Mouse (Mus musculus) erythroid progenitor cell, adult 5-6 weeks (primary cell): ENCODE data around the gene Unc45a. TPM values are rescaled to one million over a fixed set of nuclear protein-coding genes. Genes with fewer than 3 reads are reported as not detected.
A peak's percentile ranks its signal among the peaks of the same experiment; 100 is the strongest.

ENCODE experiments used
- ATAC-seq: replicated peaks from 2 replicates; pipeline ENCODE4 v1.8.0; 2016; ENCODE audit warnings: moderate number of reproducible peaks, mild to moderate bottlenecking, moderate TSS enrichment, inconsistent platforms; ENCODE audit not compliant: poor library complexity, low FRiP score, severe bottlenecking
- total RNA-seq, 2 experiments: library from RNA; stranded (forward) in 1 of 2; stranded (reverse) in 1 of 2; fragments of 150-400 nt in 1 of 2; fragments of 186-747, 209-891 nt in 1 of 2; gene quantifications; 2 replicates each; pipeline versions ENCODE4 v1.2.3 to v1.2.4; 2015 to 2017; ENCODE audit warnings: low replicate concordance in 2 of 2

Unc45a gene
- total RNA-seq, 2 experiments from 2014 or later = 2.2 to 2.5 TPM

DNA sequence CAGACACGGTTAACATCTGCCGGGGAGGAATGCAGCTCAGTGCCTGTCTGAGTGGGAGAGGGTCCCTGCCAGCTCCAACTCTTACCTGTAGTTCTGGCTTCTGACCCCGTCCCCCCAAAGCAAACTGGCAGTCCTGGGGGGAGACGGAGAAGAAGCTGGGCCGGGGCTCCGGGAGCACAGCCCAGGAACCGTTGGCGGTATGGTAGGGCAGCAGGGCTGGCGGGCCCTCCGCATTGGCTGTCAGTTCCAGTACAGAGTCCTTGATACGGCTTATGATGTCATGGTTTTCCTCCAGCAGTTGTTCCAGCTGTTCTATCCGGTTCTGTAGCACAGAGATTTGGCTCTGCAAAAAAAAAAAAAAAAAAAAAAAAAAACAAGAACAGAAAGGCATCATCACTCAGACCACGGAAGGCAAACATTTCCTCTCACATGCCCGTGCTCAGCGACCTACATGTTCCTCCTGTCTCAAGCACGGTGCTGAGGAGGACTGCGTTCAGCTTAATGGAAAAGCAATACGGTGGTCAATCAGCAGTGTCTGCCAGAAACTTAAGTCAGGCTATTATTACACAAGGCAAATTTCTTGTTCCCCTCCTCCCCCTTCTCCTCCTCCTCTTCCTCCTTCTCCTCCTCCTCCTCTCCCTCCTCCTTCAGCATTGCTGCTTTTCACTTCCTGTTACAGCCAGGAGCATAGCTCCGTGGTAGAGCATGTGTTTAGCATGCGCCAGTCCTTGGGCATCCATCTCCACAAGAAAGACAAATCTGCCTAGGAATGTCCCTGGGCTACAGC lies 28.0 kb upstream of the Unc45a start:
- ATAC-seq = no peak

DNA sequence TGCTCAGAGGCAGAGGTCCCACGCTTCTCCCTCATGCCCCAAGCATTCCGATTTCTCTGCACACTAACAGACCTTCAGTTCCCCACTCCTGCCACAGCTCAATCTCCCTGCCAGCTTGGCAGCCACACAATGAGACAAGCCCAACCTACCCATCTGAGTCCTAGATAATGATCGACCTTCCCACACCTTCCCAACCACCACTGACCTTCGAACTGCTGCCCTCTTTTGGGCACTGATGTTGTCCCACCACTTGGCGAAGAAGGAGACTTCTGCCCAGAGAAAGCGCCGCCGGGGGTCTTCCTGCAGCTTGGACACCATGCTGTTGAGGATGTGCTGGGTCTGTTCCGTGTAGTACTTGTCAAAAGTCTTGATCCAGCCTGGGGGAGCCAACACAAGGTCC lies 27.2 kb upstream of the Unc45a start:
- no peak for ATAC-seq

DNA sequence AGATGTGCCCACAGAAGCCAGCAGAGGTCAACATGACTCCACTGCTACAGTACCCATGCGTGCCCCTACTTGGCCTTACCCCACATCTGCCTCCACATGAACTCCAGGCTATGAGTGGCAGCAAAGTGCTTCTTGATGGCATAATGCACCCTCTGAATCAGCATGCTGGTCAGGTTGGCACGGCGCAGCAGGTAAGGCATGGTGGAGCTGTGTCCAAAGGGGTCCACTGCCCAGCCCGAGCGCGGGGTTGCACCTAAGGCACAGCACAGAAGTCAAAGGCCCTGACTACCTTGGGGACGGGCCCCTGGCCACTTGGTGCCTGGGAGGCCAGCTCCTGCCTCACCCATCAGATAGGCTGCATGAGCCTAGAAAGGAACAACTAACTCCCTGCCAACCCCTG lies 26.4 kb upstream of the Unc45a start:
- ATAC-seq = no peak

DNA sequence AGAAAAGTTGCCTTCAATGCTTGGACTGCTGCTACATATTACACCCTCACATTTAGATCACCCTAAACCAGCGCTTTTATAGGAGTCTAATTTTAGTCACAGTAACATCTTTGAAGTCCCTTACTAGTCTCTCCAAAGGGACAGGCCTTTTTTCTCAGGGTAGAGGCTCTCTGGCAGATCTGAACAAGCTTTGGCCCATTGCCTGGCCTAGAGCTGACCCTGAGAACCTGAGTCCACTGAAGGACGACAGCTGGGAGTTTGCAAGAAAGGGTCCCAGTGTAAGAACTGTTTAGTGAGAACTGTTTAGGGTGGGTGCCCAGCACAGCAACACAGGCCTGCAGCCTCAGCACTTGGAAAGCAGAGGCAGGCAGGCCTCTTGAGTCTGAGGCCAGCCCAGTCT lies 25.0 kb upstream of the Unc45a start:
- ATAC-seq = no peak

DNA sequence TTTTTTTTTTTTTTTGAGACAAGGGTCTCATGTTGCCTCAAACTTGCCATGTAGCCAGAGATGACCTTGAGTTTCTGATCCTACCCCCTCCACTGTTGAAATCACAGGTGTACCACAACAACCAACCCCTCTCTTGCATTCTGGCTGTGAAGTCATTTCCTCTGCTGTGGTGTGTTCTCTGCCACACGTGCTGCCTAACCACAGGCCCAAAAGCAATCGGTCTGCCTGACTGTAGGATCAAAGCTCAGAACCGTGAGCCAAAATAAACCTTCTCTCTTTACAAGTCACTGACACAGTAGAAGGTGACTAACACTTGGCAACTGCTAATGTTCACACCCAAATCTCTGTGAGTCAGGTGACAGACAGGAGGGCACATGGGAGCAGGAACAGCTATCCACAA lies 19.6 kb upstream of the Unc45a start:
- no peak for ATAC-seq

DNA sequence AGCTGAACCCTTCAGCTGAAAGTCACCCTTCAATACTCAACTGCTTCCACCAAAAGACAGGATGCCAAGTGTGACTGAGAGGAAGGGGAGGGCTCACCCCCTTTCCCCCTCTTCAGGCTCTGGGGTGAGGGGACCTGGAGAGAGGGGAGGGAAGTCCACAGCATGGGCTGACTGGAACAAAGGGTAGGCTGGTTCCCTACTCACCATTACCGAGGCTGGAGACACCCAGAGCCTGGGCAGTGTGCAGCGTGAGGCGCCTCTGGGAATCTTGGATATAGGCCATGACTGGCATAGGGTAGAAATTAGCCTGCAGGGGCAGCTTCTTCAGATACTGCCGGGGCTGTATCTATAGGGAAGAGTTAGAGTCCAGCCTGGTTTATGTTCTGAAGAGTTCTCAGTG lies 17.2 kb upstream of the Unc45a start:
- ATAC-seq = no peak

DNA sequence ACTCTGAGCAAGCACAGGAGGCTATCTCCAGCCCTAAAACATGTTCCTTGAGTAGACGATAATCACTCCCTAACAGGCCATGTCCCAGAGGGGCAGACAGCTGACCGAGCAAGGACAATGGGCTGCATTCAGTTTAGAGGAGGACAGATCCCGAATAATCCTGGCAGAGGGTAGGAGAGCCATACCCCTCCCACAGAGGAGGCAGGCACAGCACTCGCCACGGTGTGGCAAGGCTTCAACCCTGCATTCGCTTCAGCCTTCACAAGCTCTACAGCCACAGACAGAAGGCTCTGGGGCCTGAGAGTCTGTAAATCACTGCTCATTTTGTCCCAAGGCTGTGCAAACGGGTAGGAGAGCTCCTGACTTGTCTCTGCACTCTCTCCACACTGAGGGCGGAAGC lies 16.4 kb upstream of the Unc45a start:
- ATAC-seq = no peak

DNA sequence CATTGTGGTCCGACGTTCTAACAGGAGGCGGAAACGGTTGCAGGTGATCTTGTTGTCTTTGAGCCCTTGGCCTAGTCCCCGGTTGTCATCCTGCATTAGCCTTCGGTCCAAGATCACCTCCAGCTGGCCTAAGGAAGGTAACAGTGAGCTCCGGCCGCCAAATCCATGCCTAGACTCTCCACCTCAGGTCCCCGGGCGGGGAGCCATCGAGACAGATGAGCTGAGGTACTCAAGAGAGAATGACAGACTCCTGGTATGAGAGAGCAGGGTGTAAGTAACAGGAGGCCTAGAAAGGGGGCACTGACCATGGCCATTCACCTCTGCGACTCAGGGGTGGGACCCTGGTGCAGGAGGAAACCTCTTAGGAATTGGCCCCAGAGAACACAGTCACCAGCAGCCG lies 15.5 kb upstream of the Unc45a start:
- ATAC-seq = no peak

DNA sequence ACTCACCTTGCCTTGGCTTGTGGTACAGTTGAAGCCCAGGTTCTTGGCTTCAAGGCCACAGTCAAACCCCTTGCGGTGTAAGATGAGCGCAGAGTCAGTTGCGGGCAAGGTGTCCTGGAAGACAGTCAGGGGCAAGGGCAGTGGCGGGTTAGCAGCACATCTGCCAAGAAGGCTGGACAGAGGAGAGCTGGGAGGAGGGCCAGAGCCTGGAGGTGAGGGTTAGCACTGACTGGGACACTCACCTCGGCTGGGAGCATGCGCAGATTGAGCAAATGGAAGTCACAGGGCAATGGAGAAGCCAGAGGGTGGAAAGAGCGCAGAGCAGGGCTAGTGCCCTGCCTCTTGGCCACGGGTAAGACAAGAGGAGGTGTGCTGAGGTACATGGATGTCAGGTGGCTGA lies 12.1 kb upstream of the Unc45a start:
- ATAC-seq = no peak

DNA sequence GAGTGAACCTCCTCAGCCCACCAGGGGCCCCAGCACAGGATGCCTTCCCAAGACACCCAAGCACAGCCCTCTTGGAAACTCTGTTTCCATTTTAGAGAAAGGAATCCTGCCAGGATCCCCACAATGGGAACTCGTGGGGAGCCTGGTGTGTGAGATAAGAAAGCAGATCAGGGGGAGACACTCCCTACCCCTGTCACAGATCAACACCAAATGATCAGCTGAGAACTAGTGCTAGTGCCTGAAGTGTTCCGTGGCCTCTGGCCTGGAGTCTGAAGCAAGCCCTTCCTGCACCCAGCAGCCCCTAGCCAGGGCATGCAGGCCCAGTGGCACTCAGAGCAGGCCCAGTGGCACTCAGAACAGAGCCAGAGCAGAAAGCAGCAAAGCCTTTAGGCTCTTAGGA lies 10.0 kb upstream of the Unc45a start:
- ATAC-seq = no peak; the same call in 1 of the 2 replicates

DNA sequence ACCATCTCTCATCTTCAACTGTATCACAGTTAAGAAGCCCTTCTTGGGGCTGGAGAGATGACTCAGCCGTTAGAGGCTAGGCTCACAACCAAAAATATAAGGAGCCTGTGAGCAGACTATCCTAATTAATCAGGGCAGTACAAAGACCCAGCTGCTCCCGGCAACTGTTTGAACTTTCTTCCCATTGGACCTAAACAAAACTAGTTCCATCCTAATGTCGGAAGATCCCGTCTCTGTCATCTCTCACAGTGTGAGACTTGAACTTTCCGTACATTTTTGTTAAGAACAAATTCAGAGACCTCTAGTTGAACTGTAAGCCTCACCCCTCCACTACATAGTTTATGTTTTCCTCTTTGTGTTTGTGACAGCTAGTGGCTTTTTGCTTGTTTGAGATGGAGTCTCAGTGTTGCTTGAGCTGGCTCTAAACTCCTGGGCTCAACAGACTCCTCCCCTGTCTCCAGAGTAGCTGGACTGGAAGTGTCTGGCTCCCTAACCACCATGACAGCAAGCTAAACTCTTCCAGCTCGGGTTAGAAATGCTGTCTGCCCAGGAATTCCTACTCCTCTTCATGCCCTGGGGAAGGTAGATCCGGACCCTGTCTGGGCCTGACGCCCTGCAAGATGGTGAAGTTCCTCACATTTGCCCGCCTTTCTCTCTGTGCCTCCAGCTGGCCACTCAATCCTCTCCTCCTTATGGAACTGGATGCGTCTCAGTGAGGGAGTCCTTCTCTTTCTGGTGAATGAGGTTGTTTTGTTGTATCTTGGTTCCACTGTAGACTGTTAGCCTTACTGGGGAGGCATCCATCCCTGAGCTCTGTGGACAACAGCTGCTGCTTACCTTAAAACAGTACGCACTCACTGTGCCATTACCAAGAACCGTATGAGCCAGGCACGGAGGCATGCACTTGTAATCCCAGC lies 7.1 kb upstream of the Unc45a start:
- ATAC-seq = no peak

DNA sequence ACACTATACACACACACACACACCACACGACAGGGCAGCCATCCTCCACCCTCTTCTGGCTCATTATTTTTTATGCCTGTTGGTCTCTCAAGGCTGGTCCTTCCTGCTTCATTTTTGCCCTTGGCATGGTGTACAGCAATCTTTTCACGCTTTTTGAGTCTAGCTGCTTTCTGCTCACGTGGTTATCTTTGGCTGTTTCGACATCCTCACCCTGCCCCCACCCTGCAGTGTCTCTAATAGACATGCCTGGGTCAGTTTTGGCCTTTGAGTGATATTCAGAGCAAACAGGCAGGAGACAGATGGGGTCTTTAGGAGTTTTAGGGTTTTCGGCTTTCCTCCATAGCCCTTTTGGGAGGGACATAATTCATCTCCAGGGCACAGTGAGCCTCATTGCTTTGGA lies 6.0 kb upstream of the Unc45a start:
- no peak for ATAC-seq

DNA sequence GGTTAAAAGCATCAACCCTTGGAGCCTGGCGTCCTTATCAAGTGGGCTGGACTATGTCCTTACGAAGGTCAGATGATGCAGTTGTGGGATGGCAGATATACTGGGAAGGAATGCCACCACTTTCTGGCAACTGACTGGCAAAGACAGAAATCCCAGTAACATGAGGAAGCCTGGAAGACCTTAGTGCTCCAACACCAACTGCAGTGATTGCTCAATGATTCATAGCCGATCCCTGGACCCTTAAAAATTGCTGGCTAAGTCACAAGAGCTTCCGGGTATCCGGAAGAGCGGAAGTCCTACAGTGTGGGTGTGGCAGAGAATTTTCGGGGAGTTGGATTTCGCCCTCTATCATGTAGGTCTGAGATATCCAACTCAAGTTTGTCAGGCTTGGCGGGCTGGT lies 5.4 kb upstream of the Unc45a start:
- no peak for ATAC-seq

DNA sequence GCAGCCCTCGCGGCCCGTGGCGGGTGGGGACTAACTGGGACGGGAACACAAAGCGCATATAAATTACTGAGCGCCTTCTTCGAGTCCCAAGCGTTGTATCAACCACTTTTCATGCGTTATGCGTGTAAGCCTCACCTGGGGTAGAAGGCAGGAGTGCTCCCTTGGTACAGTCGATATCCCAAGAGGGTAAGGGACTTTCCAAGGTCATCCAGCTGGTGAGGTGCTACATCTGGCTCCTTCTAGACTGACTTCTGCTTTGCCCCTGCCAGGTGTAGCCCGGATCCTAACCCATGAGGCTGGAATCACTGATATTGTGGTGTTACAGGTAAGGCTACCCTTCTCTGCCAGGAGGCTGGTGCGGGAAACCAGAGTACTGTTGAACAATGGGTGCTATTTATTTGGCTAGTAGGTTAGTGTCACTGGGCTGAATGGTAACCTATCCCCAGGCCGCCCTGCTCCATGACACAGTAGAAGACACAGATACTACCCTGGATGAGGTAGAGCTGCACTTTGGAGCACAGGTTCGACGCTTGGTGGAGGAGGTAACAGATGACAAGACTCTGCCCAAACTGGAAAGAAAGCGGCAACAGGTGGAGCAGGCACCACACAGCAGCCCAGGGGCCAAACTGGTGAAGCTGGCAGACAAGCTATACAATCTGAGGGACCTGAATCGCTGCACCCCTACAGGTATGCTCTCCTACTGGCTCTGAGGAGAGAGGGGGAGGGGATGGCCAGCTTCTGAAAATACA lies 2.6 kb upstream of the Unc45a start:
- 0 out of 2 replicates have a peak, but pooled peaks have one; percentile 2 for ATAC-seq

DNA sequence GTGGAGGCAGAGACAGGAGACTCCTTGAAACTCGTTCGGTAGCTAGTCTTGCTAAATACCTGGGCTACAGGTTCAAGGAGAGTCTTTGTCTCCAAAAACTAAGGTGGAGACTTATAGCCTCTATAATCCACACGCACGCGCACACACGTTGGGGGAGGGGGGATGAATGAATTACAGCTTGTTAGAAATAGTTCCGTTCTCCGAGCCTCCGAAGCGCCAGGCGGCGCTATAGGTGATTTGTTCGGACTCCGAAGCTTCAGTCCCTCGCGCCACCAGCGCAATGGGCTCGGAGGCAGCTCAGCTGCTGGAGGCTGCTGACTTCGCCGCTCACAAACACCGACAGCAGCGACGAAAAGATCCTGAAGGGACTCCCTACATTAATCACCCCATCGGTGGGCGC lies 2.1 kb upstream of the Unc45a start, which contains the start of gene Hddc3:
TSS of gene Hddc3 (plus strand) at position 247 of the 400 bp plus-strand sequence.
- ATAC-seq = peak; percentile 65

DNA sequence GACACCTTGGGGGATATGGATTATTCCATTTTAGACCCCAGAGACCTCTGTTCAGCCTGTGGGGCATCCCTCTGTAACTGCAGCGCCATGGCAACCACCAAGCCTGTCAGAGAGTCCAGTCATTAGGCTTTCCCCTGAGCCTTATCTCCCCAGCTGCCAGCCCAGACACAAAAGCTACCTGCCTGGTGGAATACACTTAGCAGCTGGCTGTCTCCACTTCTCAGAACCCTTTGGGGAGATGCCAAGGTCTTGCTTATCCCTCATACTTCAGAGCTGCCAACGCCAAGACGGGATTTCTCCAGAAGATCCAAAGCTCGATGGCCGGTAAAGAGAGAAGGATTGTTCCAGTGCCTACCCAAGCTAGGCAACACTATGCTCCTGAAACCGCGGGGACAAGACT lies 988 bp upstream of the Unc45a start:
- no peak for ATAC-seq

DNA sequence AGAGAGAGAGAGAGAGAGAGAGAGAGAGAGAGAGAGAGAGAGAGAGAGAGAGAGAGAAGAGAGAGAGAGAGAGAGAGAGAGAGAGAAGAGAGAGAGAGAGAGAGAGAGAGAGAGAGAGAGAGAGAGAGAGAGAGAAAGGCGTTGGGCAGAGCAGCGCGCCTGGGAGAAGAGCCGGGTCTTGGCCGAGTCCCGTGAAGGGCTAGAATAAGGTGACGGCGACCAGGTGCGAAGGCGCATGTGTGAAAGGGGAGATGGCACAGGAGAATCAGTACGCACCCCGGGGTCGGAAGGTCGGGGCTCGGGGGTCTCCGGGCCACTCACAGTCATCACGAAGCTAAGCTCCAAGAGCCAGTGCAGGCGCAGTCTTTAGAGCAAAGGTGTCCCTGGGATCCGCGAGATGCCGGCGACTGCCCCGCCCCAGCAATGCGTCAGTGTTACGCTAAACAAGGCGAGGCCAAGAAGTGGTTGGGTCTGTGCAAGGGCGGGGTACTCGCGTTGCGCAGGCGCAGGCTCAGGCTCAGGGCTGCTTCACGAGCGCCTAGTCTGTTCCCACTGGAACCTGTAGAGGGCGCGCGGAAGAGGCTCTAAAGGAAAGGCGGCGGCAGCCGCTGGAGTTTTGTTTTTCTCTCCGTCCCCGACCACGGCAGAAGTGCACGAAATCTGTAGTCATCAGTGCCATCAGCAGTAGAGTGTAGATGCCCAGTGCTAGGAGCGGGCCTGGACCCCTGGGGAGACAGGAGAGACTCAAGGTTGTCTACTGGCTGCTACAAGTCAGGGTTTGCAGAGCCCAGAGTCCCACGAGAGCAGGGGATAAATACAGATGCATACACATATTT lies 794 bp downstream of the Unc45a start:
- peak; percentile 86 for ATAC-seq

DNA sequence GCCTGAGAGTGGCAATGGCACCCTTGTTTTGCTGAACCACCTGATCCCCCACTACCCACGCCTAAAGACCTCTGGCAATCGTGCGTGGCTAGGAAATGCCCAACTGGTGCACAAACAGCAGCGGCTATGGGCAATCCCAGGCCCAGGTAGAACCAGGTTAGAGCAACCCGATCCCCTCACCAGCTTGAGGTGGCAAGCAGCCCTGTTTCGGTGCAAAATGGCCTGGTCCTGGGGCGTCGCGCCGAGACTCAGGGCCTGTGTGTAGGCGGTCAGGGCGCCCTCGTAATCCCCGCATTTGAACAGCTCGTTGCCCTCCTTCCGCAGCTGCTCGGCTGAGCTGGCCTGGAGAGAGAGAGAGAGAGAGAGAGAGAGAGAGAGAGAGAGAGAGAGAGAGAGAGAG lies 1.4 kb downstream of the Unc45a start:
- ATAC-seq = no peak

DNA sequence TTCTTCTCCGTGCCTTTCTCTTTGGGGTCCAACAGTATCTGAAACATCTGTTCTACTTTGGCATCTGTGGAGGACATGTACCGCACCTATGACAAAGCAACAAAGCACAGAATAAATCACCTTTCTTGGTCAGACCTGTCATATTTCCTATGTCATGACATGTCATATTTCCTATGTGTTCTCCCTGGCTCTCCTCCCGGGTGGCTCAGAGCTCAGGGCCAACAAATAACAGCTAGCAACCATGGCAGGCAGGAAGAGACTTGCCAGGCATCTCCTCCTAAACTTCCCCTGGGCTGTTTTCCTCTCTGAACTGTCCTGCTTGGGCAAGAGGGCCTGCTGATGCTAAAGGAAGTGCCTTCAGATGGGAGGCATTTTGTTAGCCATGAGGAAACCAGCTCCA lies 3.9 kb downstream of the Unc45a start:
- ATAC-seq = no peak
